ENCODE assay signal across 13 mouse cellular contexts in the genomic region with DNA sequence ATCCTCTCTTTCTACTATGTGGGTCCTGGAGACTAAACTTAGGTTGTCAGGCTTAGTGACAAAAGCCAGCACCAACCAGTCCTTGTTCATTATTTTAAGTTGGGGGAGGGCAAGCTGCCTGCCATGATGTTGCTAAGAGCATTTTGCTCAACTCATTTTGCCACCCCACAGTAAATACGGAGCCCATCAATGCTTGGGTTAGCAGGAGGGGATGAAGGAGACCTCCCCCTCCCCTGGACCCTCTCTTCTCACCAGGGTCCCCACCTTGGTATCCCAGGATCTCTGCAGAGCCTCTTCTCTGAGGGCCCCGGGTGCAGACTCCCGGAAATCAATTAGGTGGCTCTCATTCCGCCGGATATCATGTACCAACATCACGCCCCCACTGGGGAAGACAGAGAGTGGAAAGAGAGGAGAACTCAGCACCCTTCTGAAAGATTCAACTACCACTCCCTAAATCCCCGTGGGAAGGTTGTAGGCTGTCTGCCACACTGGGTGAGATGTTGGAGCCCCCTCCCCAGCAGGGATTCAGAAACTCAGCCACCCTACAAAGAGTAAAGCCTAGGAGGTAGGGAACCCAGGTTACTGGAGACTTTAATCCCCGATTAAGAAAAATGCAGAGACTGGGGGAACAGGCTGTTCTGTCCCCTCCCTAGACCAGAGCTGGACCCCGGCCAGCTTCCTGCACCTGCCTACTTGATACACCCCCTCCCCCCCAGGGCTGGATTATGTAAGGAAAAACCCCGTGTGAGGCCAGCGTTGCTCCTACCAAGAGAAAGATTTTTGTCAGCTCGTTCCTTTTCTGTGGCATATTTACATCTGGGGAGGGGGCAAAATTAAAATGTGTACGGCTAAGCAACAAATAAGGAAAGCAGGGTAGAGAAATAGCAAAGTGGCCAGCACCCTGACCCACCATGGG. TPM values are rescaled to one million over a fixed set of nuclear protein-coding genes. Genes with fewer than 3 reads are reported as not detected.
DNase-seq lines count a peak whose midpoint lies in the region; ATAC-seq lines count a peak whose summit lies in the region.
"Had no signal": no experiment of that assay in that cellular context is flagged by ENCODE, and none has a peak within 500 bp of the region (broad histone marks: within the 10 kb centered on the region; RNA-seq: fewer than 3 reads in every experiment).

No protein-coding gene starts in this region.

- no peak overlapping the region for H3K27ac ChIP-seq in kidney, embryonic 16.5 days (ENCODE audit: low read length)
- no peak overlapping the region for H3K27ac ChIP-seq in lung, embryonic 16.5 days (ENCODE audit: low read length)
- H3K27ac ChIP-seq: hindbrain, embryonic 14.5 days; liver, embryonic 15.5 days; neural tube, embryonic 12.5 days had no signal

- H3K9me3 ChIP-seq in kidney, embryonic 16.5 days (ENCODE audit: low read length): no peaks in the 10 kb centered on the region
- no peaks in the 10 kb centered on the region for H3K9me3 ChIP-seq in lung, embryonic 16.5 days (ENCODE audit: control insufficient read depth, low read length)
- H3K9me3 ChIP-seq: liver, embryonic 15.5 days; neural tube, embryonic 12.5 days had no signal

- no peak overlapping the region for H3K4me3 ChIP-seq in kidney, embryonic 16.5 days (ENCODE audit: low read length)
- no peak overlapping the region for H3K4me3 ChIP-seq in lung, embryonic 16.5 days (ENCODE audit: low read length)
- H3K4me3 ChIP-seq: liver, embryonic 15.5 days; neural tube, embryonic 12.5 days had no signal

- H3K9ac ChIP-seq in kidney, embryonic 16.5 days (replicated peaks; ENCODE audit: low read length): no peak overlapping the region
- no peak overlapping the region for H3K9ac ChIP-seq in lung, embryonic 16.5 days (ENCODE audit: low read length)
- H3K9ac ChIP-seq: hindbrain, embryonic 14.5 days; liver, embryonic 15.5 days; neural tube, embryonic 12.5 days had no signal

- no peak for ATAC-seq in kidney, embryonic 16.5 days (ENCODE audit: low FRiP score, low TSS enrichment)
- ATAC-seq in lung, embryonic 16.5 days (ENCODE audit: low read depth): peak; percentile 47; the same call in 1 of the 2 replicates
- ATAC-seq in inflammation-experienced regulatory T-cells, adult 6 months: no peak

- H3K36me3 ChIP-seq in kidney, embryonic 16.5 days (ENCODE audit: insufficient read depth, low read length): no peaks in the 10 kb centered on the region
- H3K36me3 ChIP-seq in lung, embryonic 16.5 days (ENCODE audit: control insufficient read depth, insufficient read depth, low read length): no peaks in the 10 kb centered on the region
- H3K36me3 ChIP-seq: liver, embryonic 15.5 days had no signal

- H3K27me3 ChIP-seq in kidney, embryonic 16.5 days (ENCODE audit: insufficient read depth, low read length): no peaks in the 10 kb centered on the region
- H3K27me3 ChIP-seq in lung, embryonic 16.5 days (ENCODE audit: control insufficient read depth, insufficient read depth, low read depth, low read length): no peaks in the 10 kb centered on the region
- H3K27me3 ChIP-seq: liver, embryonic 15.5 days; neural tube, embryonic 12.5 days had no signal

- H3K4me2 ChIP-seq in kidney, embryonic 16.5 days (replicated peaks; ENCODE audit: low read depth, low read length): no peak overlapping the region
- no peak overlapping the region for H3K4me2 ChIP-seq in lung, embryonic 16.5 days (ENCODE audit: low read depth, low read length)
- H3K4me2 ChIP-seq: hindbrain, embryonic 14.5 days; liver, embryonic 15.5 days; neural tube, embryonic 12.5 days had no signal

- DNase-seq in cerebellum, adult 18-20 months: peak; percentile 52 to 60
- DNase-seq in cerebellum, postnatal 4 days (ENCODE audit: low spot score in 2 of 2): no peak
- peak; percentile 41 for DNase-seq in kidney, adult 8-10 months
- DNase-seq in brain, adult 2 months (ENCODE audit: low read depth, low spot score): peak; percentile 67
- DNase-seq in yolk sac, embryonic 10.5 days (ENCODE audit: low spot score): no peak
- DNase-seq: embryo, embryonic 11 days; layer of hippocampus, postnatal 36 days had no signal

- no peaks in the 10 kb centered on the region for H3K4me1 ChIP-seq in kidney, embryonic 16.5 days (ENCODE audit: insufficient read depth, low read length)
- H3K4me1 ChIP-seq in lung, embryonic 16.5 days (replicated peaks; ENCODE audit: control insufficient read depth, insufficient read depth, low read length): 0 out of 2 replicates have a peak, but pooled peaks cover 4% of the 10 kb centered on the region
- H3K4me1 ChIP-seq: liver, embryonic 15.5 days; neural tube, embryonic 12.5 days had no signal

- WGBS in kidney, embryonic 16.5 days: 55% methylated on average over 13 of the region's 13 CpGs
- 44% methylated on average over 13 of the region's 13 CpGs for WGBS in lung, embryonic 16.5 days

RNA-seq across cellular contexts. Expression of a gene that starts 13.1 kb away (rescaled TPM):
- polyA plus RNA-seq in kidney, embryonic 16.5 days (2015; fragmentation: Nextera tagmentation; extraction: Ambion mirVana): 14.7 and 16.0 TPM in 2 replicates
- 11.0 and 13.6 TPM in 2 replicates for polyA plus RNA-seq in lung, embryonic 16.5 days (2015; fragmentation: Nextera tagmentation; extraction: Ambion mirVana)
- 10 to 100 TPM in 2 of 3 experiments, 1 to 10 TPM in 1; 6.9 to 17.6 (median 15.9) TPM for polyA plus RNA-seq in inflammation-experienced regulatory T-cells, adult 6 months (2017; shearing (Covaris generic))

RNA-seq across cellular contexts. Expression of a gene that starts 13.3 kb away (rescaled TPM):
- 3.7 and 3.9 TPM in 2 replicates for polyA plus RNA-seq in kidney, embryonic 16.5 days (2015; fragmentation: Nextera tagmentation; extraction: Ambion mirVana)
- polyA plus RNA-seq in lung, embryonic 16.5 days (2015; fragmentation: Nextera tagmentation; extraction: Ambion mirVana): 3.5 TPM in 2 replicates
- polyA plus RNA-seq in inflammation-experienced regulatory T-cells, adult 6 months (2017; shearing (Covaris generic)): 10 to 100 TPM in 2 of 3 experiments, 1 to 10 TPM in 1; 8.4 to 21.5 (median 17.2) TPM

RNA-seq across cellular contexts. Expression of a gene that starts 31.0 kb away (rescaled TPM):
- 14.2 and 16.1 TPM in 2 replicates for polyA plus RNA-seq in kidney, embryonic 16.5 days (2015; fragmentation: Nextera tagmentation; extraction: Ambion mirVana)
- polyA plus RNA-seq in lung, embryonic 16.5 days (2015; fragmentation: Nextera tagmentation; extraction: Ambion mirVana): 16.5 and 18.0 TPM in 2 replicates
- polyA plus RNA-seq in inflammation-experienced regulatory T-cells, adult 6 months (2017; shearing (Covaris generic)): 10 to 100 TPM in 2 of 3 experiments, 1 to 10 TPM in 1; 8.9 to 14.5 (median 11.5) TPM

Comparison
In these comparisons a context has a peak if more than half of its experiments do, and no peak if none do; other contexts are left out.
1. DNase-seq: peak in cerebellum, adult 18-20 months (2 of 2), kidney, adult 8-10 months (2 of 2) and brain, adult 2 months (single experiment); none in cerebellum, postnatal 4 days (0 of 2) and yolk sac, embryonic 10.5 days (single experiment).